Mouse (Mus musculus) frontal cortex, postnatal 14 days (tissue): ENCODE results near the gene Acp2.
"Not testable (repeated sequence)": the region's sequence is repeated elsewhere in the genome, so short reads cannot be mapped to it uniquely, and the experiment has no call there.

Experiments used
- DNase-seq, 2 experiments: peaks; one replicate each; pipeline ENCODE4 v3.0.0; 2022; ENCODE audit warnings: low spot score in 2 of 2

Acp2 gene

GRCm38 (mm10) chr2:91194624-91195332 is 7.9 kb upstream of the Acp2 start:
- peak in 1 of 2 experiments; percentile 42 for DNase-seq

GRCm38 (mm10) chr2:91196577-91197001 is 6.1 kb upstream of the Acp2 start:
- DNase-seq, result no peak

- no peak for DNase-seq
Measured at GRCm38 (mm10) chr2:91198888-91199287, 3.8 kb upstream of the Acp2 start.

GRCm38 (mm10) chr2:91202972-91203656 is 429 bp downstream of the Acp2 start:
- DNase-seq, result no peak

- no peak for DNase-seq
Measured at GRCm38 (mm10) chr2:91206254-91206775, 3.6 kb downstream of the Acp2 start.

- no peak for DNase-seq
Measured at GRCm38 (mm10) chr2:91213311-91213710, 10.6 kb downstream of the Acp2 start.

- no peak for DNase-seq
Measured at GRCm38 (mm10) chr2:91217032-91217431, 14.3 kb downstream of the Acp2 start.

GRCm38 (mm10) chr2:91220501-91220900 is 17.8 kb downstream of the Acp2 start:
- DNase-seq, result no peak

- DNase-seq, result no peak
Measured at GRCm38 (mm10) chr2:91223614-91224013, 20.9 kb downstream of the Acp2 start.

GRCm38 (mm10) chr2:91229735-91230134 is 27.1 kb downstream of the Acp2 start:
- no peak for DNase-seq

GRCm38 (mm10) chr2:91236601-91237510 is 34.2 kb downstream of the Acp2 start, which contains the start of gene Ddb2:
Gene Ddb2, minus strand, starts transcription at chr2:91236982.
- peak; percentile 77 to 79 for DNase-seq

GRCm38 (mm10) chr2:91237511-91238080 is 34.9 kb downstream of the Acp2 start:
- DNase-seq, result not testable (repeated sequence)

GRCm38 (mm10) chr2:91242547-91242946 is 39.9 kb downstream of the Acp2 start:
- no peak for DNase-seq

- DNase-seq, result no peak
Measured at GRCm38 (mm10) chr2:91243416-91243815, 40.7 kb downstream of the Acp2 start.

- no peak for DNase-seq
Measured at GRCm38 (mm10) chr2:91244557-91245228, 42.0 kb downstream of the Acp2 start.

- no peak for DNase-seq
Measured at GRCm38 (mm10) chr2:91248366-91248765, 45.7 kb downstream of the Acp2 start.

- no peak for DNase-seq
Measured at GRCm38 (mm10) chr2:91252001-91252400, 49.3 kb downstream of the Acp2 start.

- no peak for DNase-seq
Measured at GRCm38 (mm10) chr2:91252512-91252911, 49.8 kb downstream of the Acp2 start.

- no peak for DNase-seq
Measured at GRCm38 (mm10) chr2:91254725-91255380, 52.2 kb downstream of the Acp2 start.

GRCm38 (mm10) chr2:91255661-91256150 is 53.0 kb downstream of the Acp2 start, which contains the start of gene Pacsin3:
Gene Pacsin3, plus strand, starts transcription at chr2:91255954.
- DNase-seq, result no peak
